Mouse (Mus musculus): ENCODE measurements around the gene Lsm14a. TPM values are rescaled to one million over a fixed set of nuclear protein-coding genes. Genes with fewer than 3 reads are reported as not detected.

Gene Lsm14a
- 50.0 and 54.7 TPM in 2 replicates for polyA plus RNA-seq (2014; fragmentation: Nextera tagmentation; extraction: Ambion mirVana)

DNA sequence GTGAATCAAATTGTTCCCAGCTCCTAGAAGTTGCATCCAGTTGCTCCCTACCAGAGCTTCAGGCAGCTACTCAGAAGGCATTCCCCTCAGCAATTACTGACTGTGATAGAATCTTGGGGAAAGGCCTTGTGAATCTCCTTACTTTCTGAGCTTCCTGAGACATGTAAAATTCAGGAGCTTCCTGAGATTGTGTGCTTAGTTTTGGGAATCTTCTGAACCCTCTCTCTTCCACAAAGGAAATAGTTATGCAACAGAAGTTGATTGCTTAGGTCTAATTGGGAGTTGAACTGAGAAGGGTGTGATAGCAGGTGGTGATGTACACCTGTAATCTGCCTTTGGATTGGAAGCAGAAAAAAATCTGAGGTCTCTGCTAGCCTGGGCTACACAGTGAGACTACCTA, at the start of gene Lsm14a:
TSS of gene Lsm14a (minus strand) at position 101 of the 400 bp plus-strand sequence.
- Histone ChIP-seq H3K4me1 (ENCODE audit: control insufficient read depth, insufficient read depth, low read length) (peaks cover 5% of the 10 kb centered on the region), H3K9ac (ENCODE audit: low read length) (no peak within 1 kb of the TSS), H3K27me3 (replicated peaks; ENCODE audit: control insufficient read depth, insufficient read depth, low read length) (no peaks in the 10 kb centered on the region), H3K9me3 (replicated peaks; ENCODE audit: control insufficient read depth, low read length) (no peaks in the 10 kb centered on the region), H3K4me2 (ENCODE audit: low read length) (no peak within 1 kb of the TSS), H3K27ac (ENCODE audit: low read depth, low read length) (no peak within 1 kb of the TSS), H3K36me3 (ENCODE audit: control insufficient read depth, insufficient read depth, low read length) (no peaks in the 10 kb centered on the region), H3K4me3 (ENCODE audit: low read depth, low read length) (no peak within 1 kb of the TSS)
- DNase-seq (ENCODE audit: low spot score) (no peak), ATAC-seq (no peak)

DNA sequence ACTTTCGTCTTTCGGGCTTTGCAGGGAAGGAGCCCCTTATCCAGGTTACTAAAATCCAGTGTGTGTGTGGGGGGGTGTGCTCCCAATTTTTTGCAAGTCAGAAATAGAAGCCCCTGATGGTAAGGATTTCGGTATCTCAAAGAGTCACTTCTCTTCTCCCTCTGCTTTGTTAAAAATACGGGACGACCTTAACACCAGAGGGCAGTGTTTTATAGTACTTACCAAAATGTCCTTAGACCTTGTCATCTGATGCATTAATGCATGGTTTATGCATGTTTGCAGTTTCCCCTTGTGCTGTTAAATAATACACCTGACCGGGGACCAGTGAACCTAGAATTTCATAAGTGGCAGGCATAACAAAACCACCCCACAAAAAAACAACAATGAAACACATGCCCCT, 45.8 kb upstream of the Lsm14a start:
- H3K9ac ChIP-seq (ENCODE audit: low read length), result no peak overlapping the region
- no peak overlapping the region for H3K4me2 ChIP-seq (ENCODE audit: low read length)
- ATAC-seq (no peak), DNase-seq (ENCODE audit: low spot score) (peak; percentile 75)
- H3K4me3 ChIP-seq (ENCODE audit: low read depth, low read length), result no peak overlapping the region
- H3K9me3 ChIP-seq (replicated peaks; ENCODE audit: control insufficient read depth, low read length), result no peaks in the 10 kb centered on the region
- no peaks in the 10 kb centered on the region for H3K4me1 ChIP-seq (ENCODE audit: control insufficient read depth, insufficient read depth, low read length)
- H3K27me3 ChIP-seq (replicated peaks; ENCODE audit: control insufficient read depth, insufficient read depth, low read length), result no peaks in the 10 kb centered on the region
- WGBS, result 38% methylated on average over 6 of the region's 6 CpGs
- no peak overlapping the region for H3K27ac ChIP-seq (ENCODE audit: low read depth, low read length)
- H3K36me3 ChIP-seq (ENCODE audit: control insufficient read depth, insufficient read depth, low read length), result no peaks in the 10 kb centered on the region

DNA sequence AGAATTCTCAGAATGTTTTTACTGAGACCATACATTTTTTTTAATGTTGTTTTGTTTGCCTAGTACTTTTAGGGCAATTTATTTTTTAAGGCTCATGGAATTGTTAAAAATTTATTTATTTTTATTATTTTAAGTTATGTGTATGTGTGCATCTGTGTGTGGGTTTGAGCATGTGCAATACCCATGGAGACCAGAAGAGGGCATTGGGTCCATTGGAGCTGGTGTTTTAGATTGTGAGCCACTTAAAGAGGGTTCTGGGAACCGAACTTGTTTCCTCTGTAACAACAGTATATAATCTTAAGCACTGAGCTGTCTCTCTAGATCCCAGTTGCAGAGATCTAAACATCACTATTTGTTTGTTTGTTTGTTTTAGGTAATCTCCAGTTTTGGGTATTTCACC, 40.5 kb upstream of the Lsm14a start:
- ATAC-seq (no peak), DNase-seq (ENCODE audit: low spot score) (no peak)
- 0 out of 2 replicates have a peak, but pooled peaks cover 4% of the 10 kb centered on the region for H3K9me3 ChIP-seq (replicated peaks; ENCODE audit: control insufficient read depth, low read length)
- H3K4me2 ChIP-seq (ENCODE audit: low read length), result no peak overlapping the region
- no peaks in the 10 kb centered on the region for H3K4me1 ChIP-seq (ENCODE audit: control insufficient read depth, insufficient read depth, low read length)
- no peak overlapping the region for H3K27ac ChIP-seq (ENCODE audit: low read depth, low read length)
- no peak overlapping the region for H3K4me3 ChIP-seq (ENCODE audit: low read depth, low read length)
- no peak overlapping the region for H3K9ac ChIP-seq (ENCODE audit: low read length)
- no peaks in the 10 kb centered on the region for H3K27me3 ChIP-seq (replicated peaks; ENCODE audit: control insufficient read depth, insufficient read depth, low read length)
- no peaks in the 10 kb centered on the region for H3K36me3 ChIP-seq (ENCODE audit: control insufficient read depth, insufficient read depth, low read length)
- 90% methylated on average over 1 of the region's 1 CpGs for WGBS

DNA sequence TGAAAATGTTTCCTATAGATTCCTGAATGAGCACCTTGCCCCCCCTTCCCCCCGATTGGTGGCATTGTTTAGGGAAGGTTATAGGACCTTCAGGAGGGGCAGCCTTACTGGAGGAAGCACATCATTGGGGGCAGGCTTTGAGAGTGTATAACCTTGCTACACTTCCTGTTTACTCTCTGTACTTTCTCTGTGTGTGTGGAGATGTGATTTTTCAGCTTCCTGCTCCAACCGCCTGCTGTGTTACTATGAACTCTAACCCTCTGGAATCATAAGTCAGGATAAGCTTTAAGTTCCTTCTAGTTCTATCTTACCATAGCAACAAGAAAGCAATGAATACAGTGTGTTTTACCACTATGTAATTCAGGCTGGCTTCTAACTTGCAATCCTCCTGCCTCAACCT, 28.1 kb upstream of the Lsm14a start:
- Histone ChIP-seq H3K9me3 (replicated peaks; ENCODE audit: control insufficient read depth, low read length) (no peaks in the 10 kb centered on the region), H3K36me3 (ENCODE audit: control insufficient read depth, insufficient read depth, low read length) (no peaks in the 10 kb centered on the region), H3K9ac (ENCODE audit: low read length) (no peak overlapping the region), H3K27ac (ENCODE audit: low read depth, low read length) (no peak overlapping the region), H3K4me2 (ENCODE audit: low read length) (no peak overlapping the region), H3K27me3 (replicated peaks; ENCODE audit: control insufficient read depth, insufficient read depth, low read length) (no peaks in the 10 kb centered on the region), H3K4me1 (ENCODE audit: control insufficient read depth, insufficient read depth, low read length) (no peaks in the 10 kb centered on the region), H3K4me3 (ENCODE audit: low read depth, low read length) (no peak overlapping the region)
- WGBS, result 91% methylated on average over 2 of the region's 2 CpGs
- no peak for DNase-seq (ENCODE audit: low spot score)
- no peak for ATAC-seq

DNA sequence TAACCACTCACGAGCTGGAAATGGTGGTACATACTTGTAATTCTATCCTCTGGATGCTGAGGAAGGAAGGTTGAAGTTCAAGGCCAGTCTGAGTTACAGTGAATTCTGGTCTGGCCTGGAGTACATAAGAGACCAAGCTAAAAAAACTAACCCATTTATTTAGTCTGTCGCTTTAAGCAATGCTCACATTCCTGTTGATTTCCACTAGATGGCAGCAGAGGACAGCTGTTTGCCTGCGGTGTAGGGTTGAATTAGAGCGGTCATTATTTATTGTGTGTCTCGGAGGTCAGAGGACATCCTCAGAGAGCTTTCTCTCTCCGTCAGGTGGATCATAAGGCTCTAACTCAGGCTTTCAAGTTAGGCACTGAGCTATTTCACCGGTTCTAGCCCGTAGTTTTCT, 14.4 kb upstream of the Lsm14a start:
- H3K27ac ChIP-seq (ENCODE audit: low read depth, low read length), result no peak overlapping the region
- H3K4me2 ChIP-seq (ENCODE audit: low read length), result peak overlapping the region; percentile 28; the same call in 1 of the 2 replicates
- 11% methylated on average over 8 of the region's 8 CpGs for WGBS
- H3K27me3 ChIP-seq (replicated peaks; ENCODE audit: control insufficient read depth, insufficient read depth, low read length), result no peaks in the 10 kb centered on the region
- no peaks in the 10 kb centered on the region for H3K9me3 ChIP-seq (replicated peaks; ENCODE audit: control insufficient read depth, low read length)
- DNase-seq (ENCODE audit: low spot score), result peak; percentile 87
- ATAC-seq, result peak; percentile 50; the same call in 1 of the 2 replicates
- no peaks in the 10 kb centered on the region for H3K36me3 ChIP-seq (ENCODE audit: control insufficient read depth, insufficient read depth, low read length)
- no peaks in the 10 kb centered on the region for H3K4me1 ChIP-seq (ENCODE audit: control insufficient read depth, insufficient read depth, low read length)
- no peak overlapping the region for H3K4me3 ChIP-seq (ENCODE audit: low read depth, low read length)
- H3K9ac ChIP-seq (ENCODE audit: low read length), result no peak overlapping the region

DNA sequence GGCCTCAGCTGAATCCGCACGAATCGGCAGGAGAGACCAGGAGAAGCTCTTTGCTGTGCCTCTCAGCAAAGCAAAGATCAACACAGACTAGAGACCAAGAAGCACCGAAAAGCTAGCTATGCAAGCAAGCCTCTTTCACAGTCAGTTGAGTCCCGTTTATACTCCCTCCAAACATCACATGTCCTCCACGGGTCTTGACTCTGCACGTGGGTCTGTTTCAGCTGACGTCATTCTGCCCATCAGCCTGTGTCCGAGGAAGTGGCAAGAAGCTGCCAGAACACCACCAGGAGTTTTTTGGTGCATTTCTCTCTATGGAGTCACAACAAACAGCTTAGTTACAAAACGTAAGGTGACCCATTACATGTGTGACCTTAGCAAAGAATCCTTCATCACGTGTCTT, 10.8 kb upstream of the Lsm14a start:
- no peak for ATAC-seq
- DNase-seq (ENCODE audit: low spot score), result no peak
- Histone ChIP-seq H3K4me1 (ENCODE audit: control insufficient read depth, insufficient read depth, low read length) (no peaks in the 10 kb centered on the region), H3K4me2 (ENCODE audit: low read length) (no peak overlapping the region), H3K9ac (ENCODE audit: low read length) (no peak overlapping the region), H3K4me3 (ENCODE audit: low read depth, low read length) (no peak overlapping the region), H3K27me3 (replicated peaks; ENCODE audit: control insufficient read depth, insufficient read depth, low read length) (no peaks in the 10 kb centered on the region), H3K36me3 (ENCODE audit: control insufficient read depth, insufficient read depth, low read length) (no peaks in the 10 kb centered on the region), H3K9me3 (replicated peaks; ENCODE audit: control insufficient read depth, low read length) (no peaks in the 10 kb centered on the region), H3K27ac (ENCODE audit: low read depth, low read length) (no peak overlapping the region)
- WGBS, result 79% methylated on average over 11 of the region's 11 CpGs

DNA sequence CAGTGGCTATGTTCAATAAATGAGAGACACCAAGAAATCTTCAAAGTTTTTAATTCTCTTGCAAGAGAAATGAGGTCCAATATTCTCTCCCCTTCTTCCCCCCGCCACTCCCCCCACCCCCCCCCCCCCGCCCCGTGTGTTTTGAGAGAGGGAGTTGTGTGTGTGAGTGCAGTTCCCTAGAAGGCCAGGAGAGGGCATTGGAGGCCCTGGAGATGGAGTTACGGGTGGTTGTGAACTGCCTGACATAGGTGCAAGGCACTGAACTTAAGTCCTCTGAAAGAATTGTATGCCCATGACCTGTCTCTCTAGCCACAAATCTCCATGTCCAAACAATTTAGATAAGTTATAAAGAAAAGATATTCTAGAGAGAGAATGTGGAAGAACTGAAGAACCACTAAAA, 7.0 kb upstream of the Lsm14a start:
- no peaks in the 10 kb centered on the region for H3K9me3 ChIP-seq (replicated peaks; ENCODE audit: control insufficient read depth, low read length)
- 43% methylated on average over 4 of the region's 4 CpGs for WGBS
- DNase-seq (ENCODE audit: low spot score), result no peak
- no peak overlapping the region for H3K27ac ChIP-seq (ENCODE audit: low read depth, low read length)
- no peak overlapping the region for H3K4me2 ChIP-seq (ENCODE audit: low read length)
- no peak overlapping the region for H3K9ac ChIP-seq (ENCODE audit: low read length)
- H3K36me3 ChIP-seq (ENCODE audit: control insufficient read depth, insufficient read depth, low read length), result no peaks in the 10 kb centered on the region
- no peak for ATAC-seq
- H3K27me3 ChIP-seq (replicated peaks; ENCODE audit: control insufficient read depth, insufficient read depth, low read length), result no peaks in the 10 kb centered on the region
- no peaks in the 10 kb centered on the region for H3K4me1 ChIP-seq (ENCODE audit: control insufficient read depth, insufficient read depth, low read length)
- no peak overlapping the region for H3K4me3 ChIP-seq (ENCODE audit: low read depth, low read length)

DNA sequence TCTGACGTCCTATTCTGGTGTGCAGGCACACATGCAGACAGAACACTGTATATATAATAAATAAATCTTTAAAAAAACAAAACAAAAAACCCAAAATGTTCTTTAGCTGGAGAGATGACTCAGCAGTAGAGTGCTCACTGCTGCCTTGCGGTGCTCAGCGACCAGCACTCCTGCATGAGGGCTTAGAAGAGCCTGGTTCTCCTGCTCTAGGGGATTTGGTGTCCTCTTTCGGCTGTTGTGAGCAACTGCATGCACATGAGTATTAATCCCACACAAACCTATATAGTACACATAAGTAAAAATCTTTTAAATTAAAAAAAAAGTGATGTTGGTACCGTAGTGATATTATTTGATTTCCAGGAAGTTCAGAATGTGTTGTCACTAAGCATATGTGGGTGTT, 5.7 kb upstream of the Lsm14a start:
- Histone ChIP-seq H3K9me3 (replicated peaks; ENCODE audit: control insufficient read depth, low read length) (no peaks in the 10 kb centered on the region), H3K9ac (ENCODE audit: low read length) (no peak overlapping the region), H3K27ac (ENCODE audit: low read depth, low read length) (no peak overlapping the region), H3K4me1 (ENCODE audit: control insufficient read depth, insufficient read depth, low read length) (no peaks in the 10 kb centered on the region), H3K4me2 (ENCODE audit: low read length) (no peak overlapping the region), H3K36me3 (ENCODE audit: control insufficient read depth, insufficient read depth, low read length) (no peaks in the 10 kb centered on the region), H3K27me3 (replicated peaks; ENCODE audit: control insufficient read depth, insufficient read depth, low read length) (no peaks in the 10 kb centered on the region), H3K4me3 (ENCODE audit: low read depth, low read length) (no peak overlapping the region)
- ATAC-seq (no peak), DNase-seq (ENCODE audit: low spot score) (no peak)
- 73% methylated on average over 5 of the region's 5 CpGs for WGBS

DNA sequence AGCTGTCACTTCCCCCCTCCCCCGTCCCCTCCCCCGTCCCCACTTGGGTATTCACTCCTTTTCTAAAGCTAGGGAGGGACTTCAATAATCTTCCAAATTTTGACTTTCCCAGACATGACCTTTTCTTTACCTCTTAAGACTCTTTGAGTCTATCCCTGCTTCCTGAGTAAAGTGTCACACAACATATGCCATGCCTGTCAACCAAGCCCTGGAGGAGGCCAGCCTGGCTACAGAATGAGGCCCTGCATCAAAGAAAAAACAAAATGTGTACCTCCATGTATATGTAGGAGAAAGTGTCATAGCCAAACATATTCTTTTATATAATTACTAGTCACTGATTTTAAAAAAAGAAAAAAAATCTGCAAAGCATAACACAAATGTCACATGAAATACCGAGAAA, 3.7 kb upstream of the Lsm14a start:
- WGBS, result 80% methylated on average over 3 of the region's 3 CpGs
- Histone ChIP-seq H3K9me3 (replicated peaks; ENCODE audit: control insufficient read depth, low read length) (no peaks in the 10 kb centered on the region), H3K4me1 (ENCODE audit: control insufficient read depth, insufficient read depth, low read length) (no peaks in the 10 kb centered on the region), H3K27ac (ENCODE audit: low read depth, low read length) (no peak overlapping the region), H3K9ac (ENCODE audit: low read length) (no peak overlapping the region), H3K27me3 (replicated peaks; ENCODE audit: control insufficient read depth, insufficient read depth, low read length) (no peaks in the 10 kb centered on the region), H3K36me3 (ENCODE audit: control insufficient read depth, insufficient read depth, low read length) (no peaks in the 10 kb centered on the region), H3K4me2 (ENCODE audit: low read length) (no peak overlapping the region), H3K4me3 (ENCODE audit: low read depth, low read length) (no peak overlapping the region)
- ATAC-seq (no peak), DNase-seq (ENCODE audit: low spot score) (no peak)
